Mouse (Mus musculus): Measurements from ENCODE around the gene Defb23.

- peak; percentile 21; the same call in 1 of the 2 replicates for TF ChIP-seq CTCF (IDR thresholded peaks at IDR 0.05; ENCODE audit: low read depth)
- no peak for TF ChIP-seq EP300 (IDR thresholded peaks at IDR 0.05; ENCODE audit: low read depth)
These were observed 22.6 kb upstream of the Defb23 start for GRCm38 (mm10) chr2:152487024-152487423.
